Mouse (Mus musculus) stomach, embryonic 14.5 days (tissue): ENCODE results near the gene Camk2d. TPM values are rescaled to one million over a fixed set of nuclear protein-coding genes. Genes with fewer than 3 reads are reported as not detected.

Experiments used
- ATAC-seq: fragments of 200-750 bp; cut with Nextera tagmentation; 2 replicates; pipeline ENCODE4 v1.8.0; 2017; ENCODE audit warnings: low read depth, moderate TSS enrichment; ENCODE audit not compliant: insufficient number of reproducible peaks, insufficient read depth, low FRiP score
- H3K27ac ChIP-seq: fragments of 300-500 bp; sonication (generic); 2 replicates; pipeline ENCODE4 v1.5.1; 2014; ENCODE audit warnings: mild to moderate bottlenecking, low read length, moderate library complexity, mixed read lengths
- H3K27me3 ChIP-seq: fragments of 300-500 bp; sonication (generic); 2 replicates; pipeline ENCODE4 v1.6.1; 2014; ENCODE audit warnings: low read length, control low read depth, mixed read lengths; ENCODE audit not compliant: control insufficient read depth, insufficient read depth
- H3K36me3 ChIP-seq: fragments of 300-500 bp; sonication (generic); 2 replicates; pipeline ENCODE4 v1.6.1; 2014; ENCODE audit warnings: mild to moderate bottlenecking, control low read depth, low read length, moderate library complexity, mixed read lengths; ENCODE audit not compliant: control insufficient read depth, insufficient read depth
- H3K4me1 ChIP-seq: fragments of 300-500 bp; sonication (generic); 2 replicates; pipeline ENCODE4 v1.6.1; 2014; ENCODE audit warnings: low read length, control low read depth, mixed read lengths; ENCODE audit not compliant: control insufficient read depth, insufficient read depth
- H3K4me2 ChIP-seq: fragments of 300-500 bp; sonication (generic); replicated peaks from 2 replicates; pipeline ENCODE4 v1.6.1; 2014; ENCODE audit warnings: low read depth, low read length, control low read depth
- H3K4me3 ChIP-seq: fragments of 300-500 bp; sonication (generic); 2 replicates; pipeline ENCODE4 v1.5.1; 2014; ENCODE audit warnings: low read depth, low read length, control low read depth
- H3K9ac ChIP-seq: fragments of 300-500 bp; sonication (generic); replicated peaks from 2 replicates; pipeline ENCODE4 v1.6.1; 2014; ENCODE audit warnings: low read depth, mild to moderate bottlenecking, control low read depth, low read length, moderate library complexity, mixed read lengths
- H3K9me3 ChIP-seq: fragments of 300-500 bp; sonication (generic); 2 replicates; pipeline ENCODE4 v1.6.1; 2016; ENCODE audit warnings: low read depth, low read length, control low read depth; ENCODE audit not compliant: control insufficient read depth
- WGBS: fragments of 180-500 bp; shearing (Covaris S2); extraction: QIAGEN DNeasy Blood & Tissue Kit; methylation state at CpG from one replicate; pipeline ENCODE4 v1.1.7; 2014; 5-methylcytosine and 5-hydroxymethylcytosine counted together
- polyA plus RNA-seq: library from polyadenylated mRNA; unstranded; fragments of >200 nt; fragmentation: Nextera tagmentation; extraction: Ambion mirVana; gene quantifications from 2 replicates; pipeline ENCODE4 v1.2.1, GENCODE M21; 2014

Gene Camk2d
- polyA plus RNA-seq, 1 experiment from 2014 or later: 49.0 TPM

GRCm38 (mm10) chr3:126620152-126620551 is 24.1 kb downstream of the Camk2d start:
- Histone ChIP-seq H3K27ac (no peak overlapping the region), H3K4me3 (no peak overlapping the region), H3K9ac (no peak overlapping the region), H3K4me2 (no peak overlapping the region), H3K36me3 (no peaks in the 10 kb centered on the region), H3K4me1 (no peaks in the 10 kb centered on the region), H3K9me3 (no peaks in the 10 kb centered on the region), H3K27me3 (no peaks in the 10 kb centered on the region)
- ATAC-seq: no peak
- WGBS: 92% methylated on average over 6 of the region's 6 CpGs

- H3K36me3 ChIP-seq: no peaks in the 10 kb centered on the region
- H3K9me3 ChIP-seq: no peaks in the 10 kb centered on the region
- ATAC-seq: no peak
- no peak overlapping the region for H3K27ac ChIP-seq
- no peaks in the 10 kb centered on the region for H3K4me1 ChIP-seq
- no peak overlapping the region for H3K4me3 ChIP-seq
- H3K4me2 ChIP-seq: no peak overlapping the region
- no peak overlapping the region for H3K9ac ChIP-seq
- 96% methylated on average over 2 of the region's 2 CpGs for WGBS
- H3K27me3 ChIP-seq: no peaks in the 10 kb centered on the region
Measured at GRCm38 (mm10) chr3:126622509-126622908, 26.4 kb downstream of the Camk2d start.

GRCm38 (mm10) chr3:126624994-126625763 is 29.1 kb downstream of the Camk2d start:
- 83% methylated on average over 11 of the region's 11 CpGs for WGBS
- no peaks in the 10 kb centered on the region for H3K36me3 ChIP-seq
- H3K9me3 ChIP-seq: no peaks in the 10 kb centered on the region
- H3K4me1 ChIP-seq: no peaks in the 10 kb centered on the region
- H3K4me3 ChIP-seq: no peak overlapping the region
- H3K27me3 ChIP-seq: no peaks in the 10 kb centered on the region
- no peak overlapping the region for H3K9ac ChIP-seq
- ATAC-seq: no peak
- no peak overlapping the region for H3K4me2 ChIP-seq
- H3K27ac ChIP-seq: no peak overlapping the region

GRCm38 (mm10) chr3:126625764-126626040 is 29.6 kb downstream of the Camk2d start:
- H3K36me3 ChIP-seq: no peaks in the 10 kb centered on the region
- WGBS: 90% methylated on average over 8 of the region's 8 CpGs
- no peaks in the 10 kb centered on the region for H3K9me3 ChIP-seq
- no peaks in the 10 kb centered on the region for H3K27me3 ChIP-seq
- H3K4me3 ChIP-seq: no peak overlapping the region
- H3K9ac ChIP-seq: no peak overlapping the region
- H3K4me1 ChIP-seq: no peaks in the 10 kb centered on the region
- no peak overlapping the region for H3K4me2 ChIP-seq
- H3K27ac ChIP-seq: no peak overlapping the region
- no peak for ATAC-seq

- no peaks in the 10 kb centered on the region for H3K27me3 ChIP-seq
- 85% methylated on average over 4 of the region's 4 CpGs for WGBS
- ATAC-seq: no peak
- no peak overlapping the region for H3K4me2 ChIP-seq
- H3K36me3 ChIP-seq: no peaks in the 10 kb centered on the region
- no peak overlapping the region for H3K27ac ChIP-seq
- no peak overlapping the region for H3K4me3 ChIP-seq
- H3K4me1 ChIP-seq: no peaks in the 10 kb centered on the region
- no peak overlapping the region for H3K9ac ChIP-seq
- H3K9me3 ChIP-seq: no peaks in the 10 kb centered on the region
Measured at GRCm38 (mm10) chr3:126627968-126628367, 31.9 kb downstream of the Camk2d start.

GRCm38 (mm10) chr3:126628380-126628779 is 32.3 kb downstream of the Camk2d start:
- Histone ChIP-seq H3K27me3 (no peaks in the 10 kb centered on the region), H3K27ac (no peak overlapping the region), H3K4me3 (no peak overlapping the region), H3K9ac (no peak overlapping the region), H3K9me3 (no peaks in the 10 kb centered on the region), H3K4me1 (no peaks in the 10 kb centered on the region), H3K36me3 (no peaks in the 10 kb centered on the region), H3K4me2 (no peak overlapping the region)
- no peak for ATAC-seq
- WGBS: 48% methylated on average over 3 of the region's 3 CpGs

GRCm38 (mm10) chr3:126629040-126629439 is 32.9 kb downstream of the Camk2d start:
- H3K9ac ChIP-seq: no peak overlapping the region
- no peaks in the 10 kb centered on the region for H3K27me3 ChIP-seq
- 85% methylated on average over 2 of the region's 2 CpGs for WGBS
- no peak overlapping the region for H3K27ac ChIP-seq
- H3K4me2 ChIP-seq: no peak overlapping the region
- no peaks in the 10 kb centered on the region for H3K36me3 ChIP-seq
- H3K9me3 ChIP-seq: no peaks in the 10 kb centered on the region
- no peaks in the 10 kb centered on the region for H3K4me1 ChIP-seq
- H3K4me3 ChIP-seq: no peak overlapping the region
- ATAC-seq: no peak

- no peak overlapping the region for H3K4me3 ChIP-seq
- H3K9me3 ChIP-seq: no peaks in the 10 kb centered on the region
- H3K27ac ChIP-seq: no peak overlapping the region
- WGBS: 77% methylated on average over 19 of the region's 19 CpGs
- no peak overlapping the region for H3K4me2 ChIP-seq
- no peaks in the 10 kb centered on the region for H3K36me3 ChIP-seq
- no peaks in the 10 kb centered on the region for H3K4me1 ChIP-seq
- no peak for ATAC-seq
- H3K27me3 ChIP-seq: no peaks in the 10 kb centered on the region
- H3K9ac ChIP-seq: no peak overlapping the region
Measured at GRCm38 (mm10) chr3:126630111-126630869, 34.2 kb downstream of the Camk2d start.
